Mouse (Mus musculus): ENCODE data around the gene Slc38a9. TPM values are rescaled to one million over a fixed set of nuclear protein-coding genes. Genes with fewer than 3 reads are reported as not detected.

The Slc38a9 gene
- polyA plus RNA-seq, 1 experiment from 2014 or later: 11.8 TPM

DNA sequence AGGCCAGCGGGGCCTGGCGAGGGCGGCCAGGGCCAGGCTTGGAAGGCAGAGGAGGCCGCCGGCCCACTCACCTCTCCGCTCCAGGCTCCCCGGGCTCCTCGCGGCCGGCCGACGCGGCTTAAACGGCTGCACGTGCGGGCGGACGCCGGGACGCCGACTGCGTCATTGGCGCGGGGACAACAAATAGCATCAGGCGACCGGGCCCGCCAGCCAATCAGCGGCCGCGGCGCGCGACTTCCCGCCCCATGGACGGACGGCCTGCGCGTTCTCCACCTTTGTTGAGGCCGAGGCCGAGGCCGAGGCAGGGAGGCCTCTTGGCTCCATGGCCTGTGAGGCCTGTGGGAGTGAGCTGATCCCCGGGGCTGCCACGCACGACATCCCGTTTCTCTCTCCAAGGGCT is 8.3 kb upstream of the Slc38a9 start, which contains the start of gene Ddx4:
Ddx4 (minus strand) TSS at position 271 of the 400 bp plus-strand sequence.
- ATAC-seq: no peak
- Histone ChIP-seq H3K36me3 (no peaks in the 10 kb centered on the region), H3K4me1 (replicated peaks) (no peaks in the 10 kb centered on the region), H3K4me3 (replicated peaks) (no peak within 1 kb of the TSS), H3K4me2 (replicated peaks) (no peak within 1 kb of the TSS), H3K9me3 (0 out of 2 replicates have a peak, but pooled peaks cover 4% of the 10 kb centered on the region), H3K27ac (no peak within 1 kb of the TSS), H3K9ac (no peak within 1 kb of the TSS), H3K27me3 (replicated peaks) (no peaks in the 10 kb centered on the region)
- 69% methylated on average over 45 of the region's 45 CpGs for WGBS

- ATAC-seq: peak; percentile 24; the same call in 1 of the 2 replicates
- Histone ChIP-seq H3K27me3 (replicated peaks) (no peaks in the 10 kb centered on the region), H3K9ac (peak overlapping the region; percentile 39; the same call in 1 of the 2 replicates), H3K4me1 (replicated peaks) (peaks cover 4% of the 10 kb centered on the region; the same call in 1 of the 2 replicates), H3K27ac (no peak overlapping the region), H3K4me3 (replicated peaks) (peak overlapping the region; percentile 75), H3K36me3 (no peaks in the 10 kb centered on the region), H3K9me3 (no peaks in the 10 kb centered on the region), H3K4me2 (replicated peaks) (peak overlapping the region; percentile 90)
- 3% methylated on average over 10 of the region's 10 CpGs for WGBS
Measured at GRCm38 (mm10) chr13:112659986-112660573, 471 bp upstream of the Slc38a9 start.

DNA sequence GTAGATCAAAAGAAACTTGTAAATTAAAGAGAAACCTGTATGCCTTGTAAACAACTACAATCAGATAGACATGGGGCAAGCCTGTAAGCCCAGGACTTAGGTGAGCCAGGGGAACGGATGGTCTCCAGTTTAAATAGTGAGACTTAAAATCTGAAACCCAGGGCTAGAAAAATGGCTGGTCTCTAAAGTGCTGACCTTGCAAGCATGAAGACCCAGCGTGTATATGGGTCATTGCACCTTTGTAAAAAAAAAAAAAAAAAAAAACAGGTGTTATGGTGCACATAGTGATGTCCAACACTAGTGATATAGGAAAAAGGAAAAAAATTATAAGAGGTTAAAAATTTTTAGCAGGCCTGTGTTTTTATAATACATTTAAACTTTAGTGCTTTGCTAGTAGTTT is 1.1 kb downstream of the Slc38a9 start:
- Histone ChIP-seq H3K9me3 (no peaks in the 10 kb centered on the region), H3K4me3 (replicated peaks) (no peak overlapping the region), H3K4me2 (replicated peaks) (no peak overlapping the region), H3K36me3 (no peaks in the 10 kb centered on the region), H3K27me3 (replicated peaks) (no peaks in the 10 kb centered on the region), H3K9ac (no peak overlapping the region), H3K4me1 (replicated peaks) (peaks cover 4% of the 10 kb centered on the region; the same call in 1 of the 2 replicates), H3K27ac (no peak overlapping the region)
- WGBS: 69% methylated on average over 2 of the region's 2 CpGs
- ATAC-seq: no peak

DNA sequence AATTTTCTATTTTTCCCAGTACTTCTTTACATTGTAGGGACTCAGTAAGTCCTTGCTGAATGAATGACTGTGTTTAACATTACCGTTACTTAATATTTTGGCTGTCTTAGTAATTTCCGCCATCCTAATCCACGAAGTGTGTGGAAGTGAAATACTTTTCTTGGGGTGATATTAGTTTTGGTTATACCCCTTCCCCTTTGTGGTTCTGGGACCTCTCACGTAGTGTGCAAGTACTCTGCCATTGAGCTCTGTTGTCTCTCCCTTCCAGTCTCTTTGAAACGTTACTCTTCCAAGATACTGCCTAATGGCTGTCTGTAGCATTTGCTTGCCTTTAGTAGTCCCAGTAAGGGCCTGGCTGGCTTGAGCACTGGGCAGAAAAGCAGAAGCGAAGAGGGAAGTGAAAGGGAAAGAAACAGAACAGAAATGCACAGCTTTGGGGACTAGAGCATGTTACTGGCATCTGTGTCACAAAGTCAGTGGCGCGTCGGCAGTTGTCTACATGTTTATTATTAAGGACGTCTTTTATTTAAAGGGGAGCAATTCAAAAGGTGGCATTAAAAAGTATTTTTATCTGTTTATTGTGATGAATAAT is 6.0 kb downstream of the Slc38a9 start:
- WGBS: 83% methylated on average over 10 of the region's 10 CpGs
- Histone ChIP-seq H3K4me3 (replicated peaks) (no peak overlapping the region), H3K9ac (no peak overlapping the region), H3K27ac (no peak overlapping the region), H3K9me3 (no peaks in the 10 kb centered on the region), H3K4me2 (replicated peaks) (no peak overlapping the region), H3K4me1 (replicated peaks) (no peaks in the 10 kb centered on the region), H3K27me3 (replicated peaks) (no peaks in the 10 kb centered on the region), H3K36me3 (no peaks in the 10 kb centered on the region)
- ATAC-seq: no peak

DNA sequence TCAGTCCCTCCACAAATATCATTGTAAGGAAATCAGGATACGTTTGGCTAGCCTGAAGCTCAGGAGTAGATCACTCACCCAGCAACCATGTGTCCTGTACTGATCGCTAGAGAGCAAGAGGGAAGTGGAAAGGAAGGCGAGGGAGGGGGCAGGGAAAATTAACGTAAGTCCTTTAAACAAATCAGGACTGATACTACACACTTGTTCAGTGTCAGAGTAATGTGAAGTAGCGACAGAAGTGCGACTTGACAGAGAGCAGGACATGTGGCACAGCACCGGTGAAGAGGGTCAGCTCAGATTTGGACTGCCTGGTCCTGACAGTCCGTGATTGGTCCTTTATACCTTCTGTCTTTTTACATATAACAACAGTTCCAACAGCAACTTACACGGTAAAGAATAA is 6.7 kb downstream of the Slc38a9 start:
- Histone ChIP-seq H3K36me3 (no peaks in the 10 kb centered on the region), H3K4me2 (replicated peaks) (no peak overlapping the region), H3K9me3 (no peaks in the 10 kb centered on the region), H3K4me1 (replicated peaks) (no peaks in the 10 kb centered on the region), H3K27me3 (replicated peaks) (no peaks in the 10 kb centered on the region), H3K27ac (no peak overlapping the region), H3K9ac (no peak overlapping the region), H3K4me3 (replicated peaks) (no peak overlapping the region)
- WGBS: 67% methylated on average over 9 of the region's 9 CpGs
- ATAC-seq: no peak

- no peak overlapping the region for H3K27ac ChIP-seq
- no peaks in the 10 kb centered on the region for H3K4me1 ChIP-seq (replicated peaks)
- no peak overlapping the region for H3K4me2 ChIP-seq (replicated peaks)
- no peak overlapping the region for H3K4me3 ChIP-seq (replicated peaks)
- no peaks in the 10 kb centered on the region for H3K27me3 ChIP-seq (replicated peaks)
- no peak overlapping the region for H3K9ac ChIP-seq
- H3K36me3 ChIP-seq: no peaks in the 10 kb centered on the region
- H3K9me3 ChIP-seq: no peaks in the 10 kb centered on the region
- ATAC-seq: no peak
- WGBS: 71% methylated on average over 13 of the region's 13 CpGs
Measured at GRCm38 (mm10) chr13:112671708-112672107, 11.2 kb downstream of the Slc38a9 start.

DNA sequence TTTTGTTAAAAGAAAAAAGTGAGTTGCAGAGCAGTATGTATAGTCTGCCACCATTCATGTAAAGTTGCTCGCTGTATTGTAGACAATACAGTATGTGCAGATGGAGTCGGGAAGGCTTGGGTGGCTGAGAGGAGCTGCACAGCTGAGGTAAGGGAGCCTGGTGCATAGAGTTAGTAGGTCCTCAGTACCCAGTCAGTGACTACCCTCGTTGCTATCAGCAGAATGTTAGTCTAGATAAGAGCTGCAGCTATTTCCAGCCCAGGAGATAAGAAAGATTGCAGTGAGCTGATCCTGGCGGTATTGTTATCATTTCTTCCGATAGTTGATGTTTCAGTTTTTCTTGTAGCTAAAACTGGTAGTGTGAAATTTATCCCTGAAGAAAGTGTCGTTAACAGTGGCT is 12.2 kb downstream of the Slc38a9 start:
- Histone ChIP-seq H3K4me1 (replicated peaks) (no peaks in the 10 kb centered on the region), H3K27me3 (replicated peaks) (no peaks in the 10 kb centered on the region), H3K9me3 (no peaks in the 10 kb centered on the region), H3K4me2 (replicated peaks) (no peak overlapping the region), H3K27ac (no peak overlapping the region), H3K9ac (no peak overlapping the region), H3K4me3 (replicated peaks) (no peak overlapping the region), H3K36me3 (no peaks in the 10 kb centered on the region)
- peak; percentile 62; the same call in 1 of the 2 replicates for ATAC-seq
- WGBS: 63% methylated on average over 6 of the region's 6 CpGs

DNA sequence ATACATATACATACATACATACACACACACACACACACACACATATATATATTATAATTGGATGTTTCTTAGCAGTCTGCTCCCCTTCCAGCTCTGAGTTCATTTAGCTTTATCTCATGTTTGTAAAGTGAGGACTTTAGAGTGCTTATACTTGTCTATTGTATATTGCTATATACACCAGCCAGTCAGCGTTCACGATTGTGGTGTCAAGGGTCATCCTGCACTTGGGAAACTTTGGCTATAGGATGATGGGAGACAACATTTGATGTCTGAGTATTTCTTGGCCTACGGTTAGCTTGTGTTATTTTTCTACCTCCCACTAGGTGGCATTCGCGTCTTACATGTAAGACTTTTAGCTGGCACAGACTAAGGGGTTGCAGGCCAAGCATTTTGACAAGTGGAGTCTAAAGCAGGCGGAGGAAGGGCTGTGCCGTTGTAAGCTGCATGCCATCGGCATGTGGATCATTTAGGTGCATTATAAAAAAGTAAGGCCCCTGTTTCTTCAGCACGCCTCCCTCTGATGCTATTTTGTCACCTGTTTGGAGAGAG is 13.4 kb downstream of the Slc38a9 start:
- ATAC-seq: peak; percentile 86
- H3K9ac ChIP-seq: no peak overlapping the region

GRCm38 (mm10) chr13:112678154-112678553 is 17.6 kb downstream of the Slc38a9 start:
- H3K27ac ChIP-seq: no peak overlapping the region
- H3K9me3 ChIP-seq: no peaks in the 10 kb centered on the region
- no peak overlapping the region for H3K4me2 ChIP-seq (replicated peaks)
- no peaks in the 10 kb centered on the region for H3K27me3 ChIP-seq (replicated peaks)
- H3K4me1 ChIP-seq (replicated peaks): no peaks in the 10 kb centered on the region
- H3K9ac ChIP-seq: no peak overlapping the region
- no peak overlapping the region for H3K4me3 ChIP-seq (replicated peaks)
- H3K36me3 ChIP-seq: no peaks in the 10 kb centered on the region
- ATAC-seq: no peak
- 92% methylated on average over 4 of the region's 4 CpGs for WGBS

More for the DNA sequence above, 13.4 kb downstream of the Slc38a9 start:
- no peak overlapping the region for H3K4me2 ChIP-seq (replicated peaks)
- H3K27me3 ChIP-seq (replicated peaks): no peaks in the 10 kb centered on the region
- H3K36me3 ChIP-seq: no peaks in the 10 kb centered on the region
- no peaks in the 10 kb centered on the region for H3K9me3 ChIP-seq
- H3K27ac ChIP-seq: no peak overlapping the region
- H3K4me3 ChIP-seq (replicated peaks): no peak overlapping the region
- WGBS: 12% methylated on average over 9 of the region's 9 CpGs
- H3K4me1 ChIP-seq (replicated peaks): no peaks in the 10 kb centered on the region

DNA sequence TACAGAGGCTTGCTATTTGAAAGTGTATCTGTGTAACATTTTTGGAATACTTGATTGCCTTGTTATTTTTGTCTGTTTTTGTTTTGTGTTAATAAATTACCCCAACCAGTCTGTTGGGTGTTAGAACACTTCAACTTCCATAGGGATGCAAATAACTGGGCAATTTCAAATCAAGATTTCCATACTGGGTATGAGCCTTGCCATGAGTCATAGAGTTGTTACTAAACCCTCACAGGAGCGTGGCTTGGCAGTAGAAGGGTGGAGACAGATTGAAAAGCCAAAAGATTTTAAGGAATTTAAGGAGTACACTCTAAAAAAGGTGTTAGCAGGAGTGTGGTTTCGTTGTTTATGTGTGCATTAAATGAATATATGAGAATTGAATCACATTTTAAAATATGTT is 22.8 kb downstream of the Slc38a9 start:
- no peaks in the 10 kb centered on the region for H3K9me3 ChIP-seq
- H3K9ac ChIP-seq: no peak overlapping the region
- ATAC-seq: no peak
- WGBS: 75% methylated on average over 2 of the region's 2 CpGs
- no peaks in the 10 kb centered on the region for H3K36me3 ChIP-seq
- H3K4me3 ChIP-seq (replicated peaks): no peak overlapping the region
- H3K27me3 ChIP-seq (replicated peaks): no peaks in the 10 kb centered on the region
- H3K27ac ChIP-seq: no peak overlapping the region
- H3K4me2 ChIP-seq (replicated peaks): no peak overlapping the region
- H3K4me1 ChIP-seq (replicated peaks): no peaks in the 10 kb centered on the region

- no peaks in the 10 kb centered on the region for H3K27me3 ChIP-seq (replicated peaks)
- H3K27ac ChIP-seq: no peak overlapping the region
- H3K36me3 ChIP-seq: no peaks in the 10 kb centered on the region
- no peak overlapping the region for H3K9ac ChIP-seq
- no peak overlapping the region for H3K4me3 ChIP-seq (replicated peaks)
- H3K9me3 ChIP-seq: no peaks in the 10 kb centered on the region
- 80% methylated on average over 6 of the region's 6 CpGs for WGBS
- no peak for ATAC-seq
- no peaks in the 10 kb centered on the region for H3K4me1 ChIP-seq (replicated peaks)
- H3K4me2 ChIP-seq (replicated peaks): no peak overlapping the region
Measured at GRCm38 (mm10) chr13:112683970-112684369, 23.4 kb downstream of the Slc38a9 start.

GRCm38 (mm10) chr13:112686155-112686554 is 25.6 kb downstream of the Slc38a9 start:
- Histone ChIP-seq H3K9me3 (no peaks in the 10 kb centered on the region), H3K4me3 (replicated peaks) (no peak overlapping the region), H3K4me1 (replicated peaks) (no peaks in the 10 kb centered on the region), H3K27me3 (replicated peaks) (no peaks in the 10 kb centered on the region), H3K4me2 (replicated peaks) (no peak overlapping the region), H3K36me3 (no peaks in the 10 kb centered on the region), H3K9ac (no peak overlapping the region), H3K27ac (no peak overlapping the region)
- no peak for ATAC-seq
- WGBS: 27% methylated on average over 2 of the region's 2 CpGs

Measured in intestine, embryonic 15.5 days (tissue).